In genomic region chr9:56515110-56515509, GRCm38 (mm10) we compare ENCODE assay signal across 26 mouse cellular contexts.
A peak's percentile ranks its signal among the peaks of the same experiment; 100 is the strongest.
DNase-seq lines count a peak whose midpoint lies in the region; ATAC-seq and TF ChIP-seq lines count a peak whose summit lies in the region.
"Had no signal": no experiment of that assay in that cellular context is flagged by ENCODE, and none has a peak within 500 bp of the region (broad histone marks: within the 10 kb centered on the region; RNA-seq: fewer than 3 reads in every experiment).

No protein-coding gene starts in this region.

- H3K4me3 ChIP-seq in heart, adult 2 months = no peak overlapping the region
- no peak overlapping the region for H3K4me3 ChIP-seq in brown adipose tissue, adult 24 weeks (ENCODE audit: insufficient read depth, low read depth, low read length)
- no peak overlapping the region for H3K4me3 ChIP-seq in stomach, embryonic 15.5 days (replicated peaks)
- H3K4me3 ChIP-seq: heart, embryonic 10.5 days; heart, embryonic 13.5 days had no signal

- TF ChIP-seq POLR2A in heart, adult 2 months (IDR thresholded peaks at IDR 0.05; ENCODE audit: insufficient read depth, low read depth, low read length) = no peak

- ATAC-seq in stomach, embryonic 15.5 days (ENCODE audit: insufficient read depth, low FRiP score, low read depth) = peak; percentile 29; the same call in 1 of the 2 replicates
- ATAC-seq: forebrain, embryonic 14.5 days; forebrain, postnatal 0 days; hindbrain, postnatal 0 days; inflammation-experienced regulatory T-cells, adult 6 months; intestine, embryonic 16.5 days; Patski had no signal

- WGBS in heart, adult 2 months = 82% methylated on average over 5 of the region's 5 CpGs
- 73% methylated on average over 5 of the region's 5 CpGs for WGBS in stomach, embryonic 15.5 days

- no peaks in the 10 kb centered on the region for H3K79me2 ChIP-seq in heart, adult 2 months (replicated peaks; ENCODE audit: control insufficient read depth, insufficient read depth, low read length)

- intact Hi-C loops in heart, adult 2 months (cut with DNase I) = no loop called here

- TF ChIP-seq EP300 in heart, adult 2 months (IDR thresholded peaks at IDR 0.05; ENCODE audit: insufficient read depth, low read depth, low read length) = no peak

- H3K9me3 ChIP-seq in stomach, embryonic 15.5 days = no peaks in the 10 kb centered on the region
- H3K9me3 ChIP-seq: G1E; heart, embryonic 10.5 days; heart, embryonic 13.5 days had no signal

- DNase-seq in heart, adult 2 months = no peak
- DNase-seq in heart, adult 11 months = no peak
- DNase-seq in frontal cortex, postnatal 14 days (ENCODE audit: low spot score in 2 of 2) = no peak
- no peak for DNase-seq in adrenal gland, adult 8-10 months
- DNase-seq: adrenal gland, postnatal 14 days; B cell, adult 2 months; cerebellum, adult 18-20 months; cerebellum, adult 9-10 months; cerebellum, postnatal 14 days; forebrain, postnatal 0 days; gastrocnemius, postnatal 14 days; heart, adult 18-20 months; heart, postnatal 14 days; heart, postnatal 4 days had no signal

- H3K27me3 ChIP-seq in heart, adult 2 months (ENCODE audit: control insufficient read depth, insufficient read depth, low read length) = no peaks in the 10 kb centered on the region
- no peaks in the 10 kb centered on the region for H3K27me3 ChIP-seq in stomach, embryonic 15.5 days (replicated peaks)
- H3K27me3 ChIP-seq: CH12.LX; heart, embryonic 13.5 days; Patski had no signal

- no peaks in the 10 kb centered on the region for H3K36me3 ChIP-seq in heart, adult 2 months (ENCODE audit: control insufficient read depth, insufficient read depth, low read length)
- H3K36me3 ChIP-seq in stomach, embryonic 15.5 days = no peaks in the 10 kb centered on the region
- H3K36me3 ChIP-seq: G1E; heart, embryonic 10.5 days; heart, embryonic 13.5 days had no signal

- H3K27ac ChIP-seq in heart, adult 2 months = peak overlapping the region; percentile 36
- H3K27ac ChIP-seq in brown adipose tissue, adult 24 weeks (replicated peaks; ENCODE audit: low read depth, low read length) = peak overlapping the region; percentile 99
- H3K27ac ChIP-seq in stomach, embryonic 15.5 days = no peak overlapping the region
- H3K27ac ChIP-seq: heart, embryonic 10.5 days; heart, embryonic 13.5 days; hindbrain, embryonic 14.5 days; hindbrain, postnatal 0 days had no signal

- no peak for TF ChIP-seq CTCF in heart, adult 2 months (IDR thresholded peaks at IDR 0.05)

- no peak overlapping the region for H3K9ac ChIP-seq in heart, adult 2 months (ENCODE audit: low read depth, low read length)
- no peak overlapping the region for H3K9ac ChIP-seq in stomach, embryonic 15.5 days
- H3K9ac ChIP-seq: forebrain, postnatal 0 days; heart, embryonic 13.5 days; hindbrain, embryonic 14.5 days had no signal

- peaks cover 11% of the 10 kb centered on the region for H3K4me1 ChIP-seq in heart, adult 2 months (ENCODE audit: control insufficient read depth, insufficient read depth, low read length)
- peaks cover 26% of the 10 kb centered on the region for H3K4me1 ChIP-seq in brown adipose tissue, adult 24 weeks (ENCODE audit: control insufficient read depth, insufficient read depth, insufficient read length, low read length)
- H3K4me1 ChIP-seq in stomach, embryonic 15.5 days = peaks cover 9% of the 10 kb centered on the region; the same call in 1 of the 2 replicates

- no peak overlapping the region for H3K4me2 ChIP-seq in stomach, embryonic 15.5 days
- H3K4me2 ChIP-seq: heart, embryonic 13.5 days; hindbrain, embryonic 14.5 days had no signal
